Mouse (Mus musculus): ENCODE measurements around the gene Slc27a3. TPM values are rescaled to one million over a fixed set of nuclear protein-coding genes. Genes with fewer than 3 reads are reported as not detected.

Gene Slc27a3
- polyA plus RNA-seq, 1 experiment from 2014 or later: 6.7 TPM

GRCm38 (mm10) chr3:90386817-90387216, 2.9 kb downstream of the Slc27a3 start:
- no peak for ATAC-seq (replicated peaks; ENCODE audit: low FRiP score)
- H3K36me3 ChIP-seq (ENCODE audit: control insufficient read depth, insufficient read depth, low read length): peaks cover 4% of the 10 kb centered on the region; the same call in 1 of the 2 replicates
- H3K9me3 ChIP-seq (ENCODE audit: control insufficient read depth, low read length): no peaks in the 10 kb centered on the region
- H3K9ac ChIP-seq (ENCODE audit: low read depth, low read length): no peak overlapping the region
- H3K4me2 ChIP-seq: no peak overlapping the region
- no peak overlapping the region for H3K27ac ChIP-seq (ENCODE audit: low read depth, low read length)
- no peak overlapping the region for H3K4me3 ChIP-seq (ENCODE audit: low read depth, low read length)
- 89% methylated on average over 10 of the region's 10 CpGs for WGBS
- no peak for DNase-seq (ENCODE audit: low spot score)
- H3K4me1 ChIP-seq (replicated peaks; ENCODE audit: control insufficient read depth, insufficient read depth, low read length): peaks cover 13% of the 10 kb centered on the region
- peaks cover 24% of the 10 kb centered on the region for H3K27me3 ChIP-seq (replicated peaks; ENCODE audit: control insufficient read depth, insufficient read depth, low read length)

DNA sequence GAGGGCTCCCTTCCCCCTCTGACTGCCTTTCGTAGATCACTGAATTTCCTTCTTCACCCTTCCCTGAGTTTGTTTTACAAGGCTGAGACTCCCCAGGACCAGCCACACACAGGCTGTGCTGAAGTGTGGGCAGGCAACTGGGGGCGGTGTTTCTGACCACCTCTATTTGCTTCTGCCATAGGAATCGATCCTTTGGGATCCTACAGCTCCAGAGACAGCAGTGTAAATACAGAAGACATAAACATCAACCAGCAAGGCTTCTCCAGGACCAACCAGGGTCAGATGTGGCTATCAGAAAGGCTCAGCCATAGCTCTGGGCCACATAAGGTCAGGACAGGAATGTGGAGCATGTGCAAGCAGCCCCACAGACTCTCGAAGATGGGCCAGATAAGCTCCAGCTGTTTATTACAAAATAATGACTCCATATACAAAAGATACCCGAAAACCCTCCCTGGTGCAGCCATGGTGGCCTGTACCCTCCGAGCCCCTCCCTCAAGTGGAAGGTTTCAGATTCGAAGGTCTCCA, 4.8 kb downstream of the Slc27a3 start:
- H3K36me3 ChIP-seq (ENCODE audit: control insufficient read depth, insufficient read depth, low read length): no peaks in the 10 kb centered on the region
- no peak overlapping the region for H3K4me3 ChIP-seq (ENCODE audit: low read depth, low read length)
- H3K4me2 ChIP-seq: no peak overlapping the region
- no peak for ATAC-seq (replicated peaks; ENCODE audit: low FRiP score)
- no peak overlapping the region for H3K27ac ChIP-seq (ENCODE audit: low read depth, low read length)
- H3K4me1 ChIP-seq (replicated peaks; ENCODE audit: control insufficient read depth, insufficient read depth, low read length): peaks cover 9% of the 10 kb centered on the region
- 59% methylated on average over 7 of the region's 7 CpGs for WGBS
- peaks cover 20% of the 10 kb centered on the region for H3K27me3 ChIP-seq (replicated peaks; ENCODE audit: control insufficient read depth, insufficient read depth, low read length)
- H3K9me3 ChIP-seq (ENCODE audit: control insufficient read depth, low read length): no peaks in the 10 kb centered on the region
- no peak overlapping the region for H3K9ac ChIP-seq (ENCODE audit: low read depth, low read length)
- DNase-seq (ENCODE audit: low spot score): no peak

DNA sequence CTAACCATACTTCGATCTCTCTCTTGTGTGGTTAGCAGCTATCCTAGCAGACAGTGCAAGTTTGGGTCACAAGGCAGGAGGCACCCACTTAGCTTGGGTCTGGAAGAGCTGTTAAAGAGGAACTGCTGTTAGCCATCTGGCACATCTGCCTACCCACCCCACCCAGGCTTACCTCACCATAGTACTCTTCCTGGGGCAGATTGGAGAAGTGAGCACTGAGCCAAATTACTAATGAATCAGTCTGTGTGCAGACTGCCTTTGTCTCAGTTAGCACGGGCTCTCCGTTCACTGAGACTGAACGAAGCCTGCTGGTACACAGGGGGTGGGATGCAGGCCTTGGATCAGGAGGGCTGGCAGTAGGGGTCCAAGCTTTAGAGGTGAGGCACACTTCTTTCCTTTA, 6.0 kb downstream of the Slc27a3 start:
- 71% methylated on average over 4 of the region's 4 CpGs for WGBS
- Histone ChIP-seq H3K27ac (ENCODE audit: low read depth, low read length) (no peak overlapping the region), H3K4me1 (replicated peaks; ENCODE audit: control insufficient read depth, insufficient read depth, low read length) (peaks cover under 1% of the 10 kb centered on the region; the same call in 1 of the 2 replicates)

GRCm38 (mm10) chr3:90381727-90382126, 8.0 kb downstream of the Slc27a3 start:
- Histone ChIP-seq H3K9ac (ENCODE audit: low read depth, low read length) (no peak overlapping the region), H3K36me3 (ENCODE audit: control insufficient read depth, insufficient read depth, low read length) (no peaks in the 10 kb centered on the region), H3K4me3 (ENCODE audit: low read depth, low read length) (no peak overlapping the region), H3K27me3 (replicated peaks; ENCODE audit: control insufficient read depth, insufficient read depth, low read length) (no peaks in the 10 kb centered on the region), H3K27ac (ENCODE audit: low read depth, low read length) (no peak overlapping the region), H3K9me3 (ENCODE audit: control insufficient read depth, low read length) (no peaks in the 10 kb centered on the region), H3K4me1 (replicated peaks; ENCODE audit: control insufficient read depth, insufficient read depth, low read length) (no peaks in the 10 kb centered on the region), H3K4me2 (no peak overlapping the region)
- DNase-seq (ENCODE audit: low spot score) (no peak), ATAC-seq (replicated peaks; ENCODE audit: low FRiP score) (no peak)
- 65% methylated on average over 11 of the region's 11 CpGs for WGBS

More for the DNA sequence above, 6.0 kb downstream of the Slc27a3 start:
- no peaks in the 10 kb centered on the region for H3K9me3 ChIP-seq (ENCODE audit: control insufficient read depth, low read length)
- H3K4me2 ChIP-seq: no peak overlapping the region
- no peaks in the 10 kb centered on the region for H3K36me3 ChIP-seq (ENCODE audit: control insufficient read depth, insufficient read depth, low read length)
- no peak overlapping the region for H3K9ac ChIP-seq (ENCODE audit: low read depth, low read length)
- ATAC-seq (replicated peaks; ENCODE audit: low FRiP score): no peak
- H3K27me3 ChIP-seq (replicated peaks; ENCODE audit: control insufficient read depth, insufficient read depth, low read length): peaks cover 7% of the 10 kb centered on the region
- no peak overlapping the region for H3K4me3 ChIP-seq (ENCODE audit: low read depth, low read length)
- DNase-seq (ENCODE audit: low spot score): no peak

- ATAC-seq (replicated peaks; ENCODE audit: low FRiP score): no peak
- 72% methylated on average over 5 of the region's 5 CpGs for WGBS
Observed at GRCm38 (mm10) chr3:90378496-90378895, 11.2 kb downstream of the Slc27a3 start.

GRCm38 (mm10) chr3:90376247-90376585, 13.5 kb downstream of the Slc27a3 start:
- H3K4me2 ChIP-seq: no peak overlapping the region
- no peaks in the 10 kb centered on the region for H3K4me1 ChIP-seq (replicated peaks; ENCODE audit: control insufficient read depth, insufficient read depth, low read length)
- no peak for DNase-seq (ENCODE audit: low spot score)
- no peak overlapping the region for H3K4me3 ChIP-seq (ENCODE audit: low read depth, low read length)
- no peak overlapping the region for H3K27ac ChIP-seq (ENCODE audit: low read depth, low read length)
- no peaks in the 10 kb centered on the region for H3K27me3 ChIP-seq (replicated peaks; ENCODE audit: control insufficient read depth, insufficient read depth, low read length)
- ATAC-seq (replicated peaks; ENCODE audit: low FRiP score): peak; percentile 37; the same call in 1 of the 2 replicates
- H3K9ac ChIP-seq (ENCODE audit: low read depth, low read length): no peak overlapping the region
- WGBS: 31% methylated on average over 1 of the region's 1 CpGs
- no peaks in the 10 kb centered on the region for H3K9me3 ChIP-seq (ENCODE audit: control insufficient read depth, low read length)
- H3K36me3 ChIP-seq (ENCODE audit: control insufficient read depth, insufficient read depth, low read length): no peaks in the 10 kb centered on the region

More at GRCm38 (mm10) chr3:90378496-90378895, 11.2 kb downstream of the Slc27a3 start:
- Histone ChIP-seq H3K27me3 (replicated peaks; ENCODE audit: control insufficient read depth, insufficient read depth, low read length) (no peaks in the 10 kb centered on the region), H3K4me1 (replicated peaks; ENCODE audit: control insufficient read depth, insufficient read depth, low read length) (no peaks in the 10 kb centered on the region), H3K9me3 (ENCODE audit: control insufficient read depth, low read length) (no peaks in the 10 kb centered on the region), H3K4me2 (no peak overlapping the region), H3K27ac (ENCODE audit: low read depth, low read length) (no peak overlapping the region), H3K9ac (ENCODE audit: low read depth, low read length) (no peak overlapping the region), H3K4me3 (ENCODE audit: low read depth, low read length) (no peak overlapping the region), H3K36me3 (ENCODE audit: control insufficient read depth, insufficient read depth, low read length) (no peaks in the 10 kb centered on the region)
- DNase-seq (ENCODE audit: low spot score): no peak

DNA sequence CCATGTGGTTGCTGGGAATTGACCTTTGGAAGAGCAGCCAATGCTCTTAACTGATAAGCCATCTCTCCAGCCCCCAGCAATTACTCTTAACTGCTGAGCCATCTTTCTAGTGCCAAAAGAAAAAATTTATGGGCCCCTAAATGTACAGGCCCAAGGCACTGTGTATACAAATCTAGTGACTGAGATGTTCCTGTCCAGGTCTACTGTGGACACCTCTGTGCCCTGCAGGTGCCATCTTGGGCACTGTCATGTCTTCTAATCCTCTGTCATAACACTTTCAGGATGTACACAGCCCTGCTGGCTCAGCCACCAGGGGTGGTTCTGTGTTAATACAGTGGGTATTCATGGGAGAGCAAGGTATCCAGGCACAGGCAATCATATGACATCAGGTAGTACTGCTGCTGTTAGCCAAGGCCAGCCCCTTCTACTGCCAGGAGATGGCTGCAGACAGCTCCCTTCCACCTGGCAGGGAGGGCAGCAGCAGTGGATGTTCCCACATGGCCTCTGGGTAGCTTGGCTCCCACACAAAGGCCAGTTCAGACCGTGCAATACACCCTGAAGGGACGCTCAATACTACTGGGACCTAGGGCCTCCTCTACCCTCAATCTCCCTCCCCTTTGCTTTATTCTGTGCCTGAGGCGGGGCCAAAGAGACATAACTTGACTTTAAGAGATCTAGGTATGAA, 14.0 kb downstream of the Slc27a3 start:
- Histone ChIP-seq H3K4me1 (replicated peaks; ENCODE audit: control insufficient read depth, insufficient read depth, low read length) (no peaks in the 10 kb centered on the region), H3K9ac (ENCODE audit: low read depth, low read length) (no peak overlapping the region; the same call in 1 of the 2 replicates), H3K36me3 (ENCODE audit: control insufficient read depth, insufficient read depth, low read length) (no peaks in the 10 kb centered on the region), H3K4me3 (ENCODE audit: low read depth, low read length) (no peak overlapping the region), H3K9me3 (ENCODE audit: control insufficient read depth, low read length) (no peaks in the 10 kb centered on the region), H3K4me2 (no peak overlapping the region), H3K27me3 (replicated peaks; ENCODE audit: control insufficient read depth, insufficient read depth, low read length) (no peaks in the 10 kb centered on the region), H3K27ac (ENCODE audit: low read depth, low read length) (no peak overlapping the region)
- no peak for DNase-seq (ENCODE audit: low spot score)
- 66% methylated on average over 3 of the region's 3 CpGs for whole genome bisulfite sequencing
- ATAC-seq (replicated peaks; ENCODE audit: low FRiP score): no peak

DNA sequence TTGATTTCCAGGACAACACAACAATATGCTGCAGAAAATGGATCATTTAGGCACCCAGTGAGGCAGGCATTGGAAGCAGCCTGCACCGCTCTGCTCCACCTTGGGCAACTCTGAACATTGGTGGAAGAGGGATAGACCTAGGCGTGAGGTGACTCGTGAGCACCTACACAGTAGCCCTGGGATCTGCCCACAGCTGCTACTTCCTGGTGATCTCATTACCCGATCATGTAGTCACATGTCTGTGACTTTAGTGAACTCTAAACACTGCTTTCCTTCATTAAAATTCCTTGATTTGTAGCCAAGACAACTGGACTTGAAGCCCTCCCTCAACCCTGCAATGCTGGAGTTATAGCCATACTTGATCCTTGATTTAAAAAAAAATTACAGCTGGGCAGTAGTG, 15.4 kb downstream of the Slc27a3 start:
- no peaks in the 10 kb centered on the region for H3K9me3 ChIP-seq (ENCODE audit: control insufficient read depth, low read length)
- H3K4me3 ChIP-seq (ENCODE audit: low read depth, low read length): no peak overlapping the region
- H3K9ac ChIP-seq (ENCODE audit: low read depth, low read length): no peak overlapping the region
- H3K4me1 ChIP-seq (replicated peaks; ENCODE audit: control insufficient read depth, insufficient read depth, low read length): no peaks in the 10 kb centered on the region
- no peak overlapping the region for H3K27ac ChIP-seq (ENCODE audit: low read depth, low read length)
- ATAC-seq (replicated peaks; ENCODE audit: low FRiP score): no peak
- no peaks in the 10 kb centered on the region for H3K36me3 ChIP-seq (ENCODE audit: control insufficient read depth, insufficient read depth, low read length)
- DNase-seq (ENCODE audit: low spot score): no peak
- WGBS: 82% methylated on average over 4 of the region's 4 CpGs
- no peaks in the 10 kb centered on the region for H3K27me3 ChIP-seq (replicated peaks; ENCODE audit: control insufficient read depth, insufficient read depth, low read length)
- no peak overlapping the region for H3K4me2 ChIP-seq

DNA sequence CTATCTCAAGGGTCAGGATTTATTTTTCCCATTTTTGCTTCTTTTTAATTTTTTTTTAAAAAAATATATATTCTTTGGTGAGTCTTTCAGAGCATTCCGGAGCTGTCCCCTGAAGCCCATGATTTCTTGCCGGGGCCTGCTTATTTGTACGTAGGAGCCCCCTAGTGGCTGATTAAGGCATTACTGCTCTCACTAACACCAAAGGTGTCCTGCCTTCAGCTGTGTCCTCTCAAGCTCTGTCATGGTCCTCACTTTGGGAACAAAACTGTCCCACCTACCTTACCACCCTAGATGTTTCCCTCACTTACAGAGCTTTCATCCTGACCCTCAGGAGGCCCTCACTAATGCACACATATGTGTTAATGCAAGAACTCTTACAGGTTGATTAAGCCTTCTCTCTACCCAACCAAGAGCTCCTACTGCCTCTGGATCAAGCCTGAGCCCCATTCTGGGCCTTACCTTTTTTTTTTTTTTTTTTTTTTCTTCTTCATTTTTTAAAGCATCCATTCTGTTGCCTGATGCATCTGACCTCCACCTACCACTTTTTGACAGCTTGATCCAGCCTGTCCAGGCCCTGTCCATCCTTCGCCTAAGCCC, 16.2 kb downstream of the Slc27a3 start:
- peak; percentile 61 for DNase-seq (ENCODE audit: low spot score)
- ATAC-seq (replicated peaks; ENCODE audit: low FRiP score): peak; percentile 58; the same call in 1 of the 2 replicates
- H3K9ac ChIP-seq (ENCODE audit: low read depth, low read length): no peak overlapping the region
- no peaks in the 10 kb centered on the region for H3K27me3 ChIP-seq (replicated peaks; ENCODE audit: control insufficient read depth, insufficient read depth, low read length)
- no peak overlapping the region for H3K4me2 ChIP-seq
- no peak overlapping the region for H3K27ac ChIP-seq (ENCODE audit: low read depth, low read length)
- H3K4me1 ChIP-seq (replicated peaks; ENCODE audit: control insufficient read depth, insufficient read depth, low read length): no peaks in the 10 kb centered on the region
- H3K4me3 ChIP-seq (ENCODE audit: low read depth, low read length): no peak overlapping the region
- no peaks in the 10 kb centered on the region for H3K36me3 ChIP-seq (ENCODE audit: control insufficient read depth, insufficient read depth, low read length)
- 28% methylated on average over 4 of the region's 4 CpGs for WGBS
- H3K9me3 ChIP-seq (ENCODE audit: control insufficient read depth, low read length): no peaks in the 10 kb centered on the region
